Mouse (Mus musculus): Measurements from ENCODE around the gene Olfr643.

The Olfr643 gene

GRCm38 (mm10) chr7:104137305-104137704 is at the start of gene Olfr643:
Gene Olfr643 (minus strand): TSS chr7:104137405.
- Histone ChIP-seq H3K4me3 (replicated peaks; ENCODE audit: low read length) (no peak within 1 kb of the TSS), H3K27me3 (ENCODE audit: insufficient read depth, low read length) (no peaks in the 10 kb centered on the region), H3K36me3 (ENCODE audit: insufficient read depth, low read length) (no peaks in the 10 kb centered on the region), H3K4me1 (replicated peaks; ENCODE audit: low read depth, low read length) (no peaks in the 10 kb centered on the region), H3K9me3 (ENCODE audit: low read length) (no peaks in the 10 kb centered on the region)
- TF ChIP-seq CTCF (conservative IDR thresholded peaks at IDR 0.05; ENCODE audit: low read length): no peak
- TF ChIP-seq POU5F1 (IDR thresholded peaks at IDR 0.05; ENCODE audit: borderline replicate concordance, low read length): no peak
- no peak for TF ChIP-seq NANOG (IDR thresholded peaks at IDR 0.05; ENCODE audit: borderline replicate concordance, low read length)

GRCm38 (mm10) chr7:104183292-104183691 is 46.1 kb upstream of the Olfr643 start, which contains the start of gene Olfr648:
Gene Olfr648 (minus strand): TSS chr7:104183392.
- H3K9me3 ChIP-seq (ENCODE audit: low read length): peaks cover 15% of the 10 kb centered on the region; the same call in 1 of the 2 replicates
- H3K27me3 ChIP-seq (ENCODE audit: insufficient read depth, low read length): no peaks in the 10 kb centered on the region
- TF ChIP-seq NANOG (IDR thresholded peaks at IDR 0.05; ENCODE audit: borderline replicate concordance, low read length) (no peak), CTCF (conservative IDR thresholded peaks at IDR 0.05; ENCODE audit: low read length) (no peak), POU5F1 (IDR thresholded peaks at IDR 0.05; ENCODE audit: borderline replicate concordance, low read length) (no peak)
- no peaks in the 10 kb centered on the region for H3K36me3 ChIP-seq (ENCODE audit: insufficient read depth, low read length)
- no peak within 1 kb of the TSS for H3K4me3 ChIP-seq (replicated peaks; ENCODE audit: low read length)
- H3K4me1 ChIP-seq (replicated peaks; ENCODE audit: low read depth, low read length): no peaks in the 10 kb centered on the region

- Histone ChIP-seq H3K4me1 (replicated peaks; ENCODE audit: low read depth, low read length) (no peaks in the 10 kb centered on the region), H3K9me3 (ENCODE audit: low read length) (peaks cover 15% of the 10 kb centered on the region; the same call in 1 of the 2 replicates), H3K27me3 (ENCODE audit: insufficient read depth, low read length) (no peaks in the 10 kb centered on the region), H3K4me3 (replicated peaks; ENCODE audit: low read length) (no peak overlapping the region), H3K36me3 (ENCODE audit: insufficient read depth, low read length) (no peaks in the 10 kb centered on the region)
- TF ChIP-seq NANOG (IDR thresholded peaks at IDR 0.05; ENCODE audit: borderline replicate concordance, low read length) (no peak), POU5F1 (IDR thresholded peaks at IDR 0.05; ENCODE audit: borderline replicate concordance, low read length) (no peak), CTCF (conservative IDR thresholded peaks at IDR 0.05; ENCODE audit: low read length) (no peak)
These were observed 41.9 kb upstream of the Olfr643 start for GRCm38 (mm10) chr7:104179074-104179473.

GRCm38 (mm10) chr7:104178422-104179054 is 41.3 kb upstream of the Olfr643 start:
- no peak for TF ChIP-seq CTCF (conservative IDR thresholded peaks at IDR 0.05; ENCODE audit: low read length)
- no peak for TF ChIP-seq NANOG (IDR thresholded peaks at IDR 0.05; ENCODE audit: borderline replicate concordance, low read length)
- TF ChIP-seq POU5F1 (IDR thresholded peaks at IDR 0.05; ENCODE audit: borderline replicate concordance, low read length): no peak

GRCm38 (mm10) chr7:104175085-104175484 is 37.9 kb upstream of the Olfr643 start:
- Histone ChIP-seq H3K36me3 (ENCODE audit: insufficient read depth, low read length) (no peaks in the 10 kb centered on the region), H3K9me3 (ENCODE audit: low read length) (no peaks in the 10 kb centered on the region), H3K27me3 (ENCODE audit: insufficient read depth, low read length) (no peaks in the 10 kb centered on the region), H3K4me1 (replicated peaks; ENCODE audit: low read depth, low read length) (no peaks in the 10 kb centered on the region), H3K4me3 (replicated peaks; ENCODE audit: low read length) (no peak overlapping the region)
- no peak for TF ChIP-seq POU5F1 (IDR thresholded peaks at IDR 0.05; ENCODE audit: borderline replicate concordance, low read length)
- TF ChIP-seq CTCF (conservative IDR thresholded peaks at IDR 0.05; ENCODE audit: low read length): no peak
- TF ChIP-seq NANOG (IDR thresholded peaks at IDR 0.05; ENCODE audit: borderline replicate concordance, low read length): no peak

More at GRCm38 (mm10) chr7:104178422-104179054, 41.3 kb upstream of the Olfr643 start:
- H3K4me3 ChIP-seq (replicated peaks; ENCODE audit: low read length): no peak overlapping the region
- H3K27me3 ChIP-seq (ENCODE audit: insufficient read depth, low read length): no peaks in the 10 kb centered on the region
- peaks cover 15% of the 10 kb centered on the region; the same call in 1 of the 2 replicates for H3K9me3 ChIP-seq (ENCODE audit: low read length)
- no peaks in the 10 kb centered on the region for H3K4me1 ChIP-seq (replicated peaks; ENCODE audit: low read depth, low read length)
- H3K36me3 ChIP-seq (ENCODE audit: insufficient read depth, low read length): no peaks in the 10 kb centered on the region

DNA sequence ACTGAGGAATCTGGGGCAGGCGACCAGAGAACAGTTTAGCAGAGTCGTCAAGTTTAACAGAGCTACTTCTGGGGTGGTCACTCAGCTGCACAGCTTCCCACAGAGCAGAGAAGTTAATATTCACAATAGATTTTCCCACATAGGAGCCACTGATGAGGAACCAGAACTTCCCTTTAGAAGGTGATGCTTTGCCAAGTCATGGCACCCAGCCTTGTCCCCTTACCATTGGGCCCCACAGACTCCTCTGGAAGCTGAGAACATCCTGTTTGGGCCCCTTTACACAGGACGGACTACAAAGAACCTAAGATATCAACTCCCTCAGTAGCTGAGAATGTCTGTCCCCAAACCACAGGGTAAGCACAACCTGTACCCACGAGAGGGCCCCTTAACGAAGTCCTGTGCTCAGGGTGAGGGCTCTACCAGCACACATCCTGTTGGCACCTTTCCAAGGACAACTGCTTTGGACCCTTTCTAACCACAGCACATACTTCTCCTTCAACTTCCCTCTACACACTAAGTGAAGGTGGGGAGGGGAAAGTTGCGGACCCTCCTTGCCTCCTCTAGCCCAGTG is 32.5 kb upstream of the Olfr643 start:
- Histone ChIP-seq H3K36me3 (ENCODE audit: insufficient read depth, low read length) (no peaks in the 10 kb centered on the region), H3K4me3 (replicated peaks; ENCODE audit: low read length) (no peak overlapping the region), H3K9me3 (ENCODE audit: low read length) (no peaks in the 10 kb centered on the region), H3K27me3 (ENCODE audit: insufficient read depth, low read length) (no peaks in the 10 kb centered on the region), H3K4me1 (replicated peaks; ENCODE audit: low read depth, low read length) (no peaks in the 10 kb centered on the region)
- TF ChIP-seq NANOG (IDR thresholded peaks at IDR 0.05; ENCODE audit: borderline replicate concordance, low read length): no peak
- no peak for TF ChIP-seq CTCF (conservative IDR thresholded peaks at IDR 0.05; ENCODE audit: low read length)
- TF ChIP-seq POU5F1 (IDR thresholded peaks at IDR 0.05; ENCODE audit: borderline replicate concordance, low read length): no peak

GRCm38 (mm10) chr7:104167105-104167504 is 29.9 kb upstream of the Olfr643 start:
- Histone ChIP-seq H3K27me3 (ENCODE audit: insufficient read depth, low read length) (no peaks in the 10 kb centered on the region), H3K4me1 (replicated peaks; ENCODE audit: low read depth, low read length) (no peaks in the 10 kb centered on the region), H3K9me3 (ENCODE audit: low read length) (no peaks in the 10 kb centered on the region), H3K4me3 (replicated peaks; ENCODE audit: low read length) (no peak overlapping the region), H3K36me3 (ENCODE audit: insufficient read depth, low read length) (no peaks in the 10 kb centered on the region)
- TF ChIP-seq NANOG (IDR thresholded peaks at IDR 0.05; ENCODE audit: borderline replicate concordance, low read length): no peak
- TF ChIP-seq POU5F1 (IDR thresholded peaks at IDR 0.05; ENCODE audit: borderline replicate concordance, low read length): no peak
- TF ChIP-seq CTCF (conservative IDR thresholded peaks at IDR 0.05; ENCODE audit: low read length): no peak

GRCm38 (mm10) chr7:104150456-104150855 is 13.3 kb upstream of the Olfr643 start, which contains the start of gene Ubqlnl:
Gene Ubqlnl (minus strand): TSS chr7:104150556.
- no peak for TF ChIP-seq NANOG (IDR thresholded peaks at IDR 0.05; ENCODE audit: borderline replicate concordance, low read length)
- TF ChIP-seq CTCF (conservative IDR thresholded peaks at IDR 0.05; ENCODE audit: low read length): no peak
- no peak for TF ChIP-seq POU5F1 (IDR thresholded peaks at IDR 0.05; ENCODE audit: borderline replicate concordance, low read length)
- no peaks in the 10 kb centered on the region for H3K36me3 ChIP-seq (ENCODE audit: insufficient read depth, low read length)
- H3K4me1 ChIP-seq (replicated peaks; ENCODE audit: low read depth, low read length): no peaks in the 10 kb centered on the region
- H3K4me3 ChIP-seq (replicated peaks; ENCODE audit: low read length): no peak within 1 kb of the TSS
- H3K9me3 ChIP-seq (ENCODE audit: low read length): no peaks in the 10 kb centered on the region; the same call in none of the 2 replicates
- H3K27me3 ChIP-seq (ENCODE audit: insufficient read depth, low read length): no peaks in the 10 kb centered on the region

Data from E14TG2a.4 (cell line).